Mouse (Mus musculus) forebrain, postnatal 0 days (tissue): Measurements from ENCODE around the gene Edem3. TPM values are rescaled to one million over a fixed set of nuclear protein-coding genes. Genes with fewer than 3 reads are reported as not detected.

Experiments
- ATAC-seq: fragments of 200-750 bp; cut with Nextera tagmentation; 2 replicates; pipeline ENCODE4 v1.8.0; 2017; ENCODE audit warnings: mild to moderate bottlenecking, moderate library complexity
- DNase-seq: peaks from one replicate; pipeline ENCODE4 v3.0.0-alpha.2; 2015
- H3K27ac ChIP-seq: fragments of 300-500 bp; sonication (generic); 2 replicates; pipeline ENCODE4 v1.5.1; 2014; ENCODE audit warnings: low read depth, mild to moderate bottlenecking, antibody characterized with exemption, low read length, moderate library complexity, mixed read lengths
- H3K27me3 ChIP-seq: fragments of 300-500 bp; sonication (generic); 2 replicates; pipeline ENCODE4 v1.6.1; 2014; ENCODE audit warnings: mild to moderate bottlenecking, low read length, mixed read lengths; ENCODE audit not compliant: insufficient read depth
- H3K36me3 ChIP-seq: fragments of 300-500 bp; sonication (generic); 2 replicates; pipeline ENCODE4 v1.6.1; 2014; ENCODE audit warnings: mild to moderate bottlenecking, moderate library complexity; ENCODE audit not compliant: insufficient read depth
- H3K4me1 ChIP-seq: fragments of 300-500 bp; sonication (generic); 2 replicates; pipeline ENCODE4 v1.6.1; 2014; ENCODE audit warnings: antibody characterized with exemption; ENCODE audit not compliant: insufficient read depth
- H3K4me2 ChIP-seq: fragments of 300-500 bp; sonication (generic); 2 replicates; pipeline ENCODE4 v1.6.1; 2014; ENCODE audit warnings: low read depth, mild to moderate bottlenecking, moderate library complexity
- H3K4me3 ChIP-seq: fragments of 300-500 bp; sonication (generic); 2 replicates; pipeline ENCODE4 v1.5.1; 2014; ENCODE audit warnings: low read depth, low read length, mixed read lengths
- H3K9ac ChIP-seq: fragments of 300-500 bp; sonication (generic); 2 replicates; pipeline ENCODE4 v1.6.1; 2014; ENCODE audit warnings: mild to moderate bottlenecking
- H3K9me3 ChIP-seq: fragments of 300-500 bp; sonication (generic); 2 replicates; pipeline ENCODE4 v1.6.1; 2016; ENCODE audit warnings: low read length
- CTCF ChIP-seq: sonication (generic); IDR thresholded peaks from 2 replicates; pipeline ENCODE4 v1.5.1; 2016; ENCODE audit warnings: antibody characterized with exemption, control low read depth, low read depth
- WGBS: fragments of 180-500 bp; shearing (Covaris S2); extraction: QIAGEN DNeasy Blood & Tissue Kit; methylation state at CpG from one replicate; pipeline ENCODE4 v1.1.7; 2014; 5-methylcytosine and 5-hydroxymethylcytosine counted together
- polyA plus RNA-seq: library from polyadenylated mRNA; unstranded; fragments of >200 nt; fragmentation: Nextera tagmentation; extraction: Ambion mirVana; gene quantifications from 2 replicates; pipeline ENCODE4 v1.2.1, GENCODE M21; 2015
- total RNA-seq: library from RNA; depleted of rRNA; stranded (reverse); fragments of >200 nt; gene quantifications from 2 replicates; pipeline ENCODE4 v1.2.3, GENCODE M21; 2014

Edem3 gene
- total and polyA plus RNA-seq, 2 experiments from 2014 or later: 11.0 to 56.6 TPM

GRCm38 (mm10) chr1:151810628-151811421, 55.7 kb downstream of the Edem3 start:
- 74% methylated on average over 7 of the region's 7 CpGs for WGBS
- Histone ChIP-seq H3K9ac (no peak overlapping the region), H3K27ac (no peak overlapping the region), H3K36me3 (peaks cover 35% of the 10 kb centered on the region), H3K4me1 (no peaks in the 10 kb centered on the region), H3K27me3 (no peaks in the 10 kb centered on the region), H3K4me3 (no peak overlapping the region), H3K9me3 (no peaks in the 10 kb centered on the region), H3K4me2 (no peak overlapping the region)
- no peak; the same call in 1 of the 2 replicates for ATAC-seq
- DNase-seq: no peak
- TF ChIP-seq CTCF: no peak

- Histone ChIP-seq H3K9ac (no peak overlapping the region), H3K27me3 (no peaks in the 10 kb centered on the region), H3K27ac (no peak overlapping the region), H3K4me1 (no peaks in the 10 kb centered on the region), H3K4me3 (no peak overlapping the region), H3K9me3 (no peaks in the 10 kb centered on the region), H3K4me2 (no peak overlapping the region), H3K36me3 (peaks cover 33% of the 10 kb centered on the region)
- DNase-seq (no peak), ATAC-seq (no peak)
- WGBS: 82% methylated on average over 16 of the region's 16 CpGs
- no peak for TF ChIP-seq CTCF
Observed at GRCm38 (mm10) chr1:151811456-151811855, 56.3 kb downstream of the Edem3 start.

- Histone ChIP-seq H3K4me3 (no peak overlapping the region), H3K27me3 (no peaks in the 10 kb centered on the region), H3K9me3 (no peaks in the 10 kb centered on the region), H3K36me3 (peaks cover 29% of the 10 kb centered on the region), H3K4me2 (no peak overlapping the region), H3K27ac (peak overlapping the region; percentile 64), H3K4me1 (no peaks in the 10 kb centered on the region), H3K9ac (no peak overlapping the region)
- DNase-seq (peak; percentile 22), ATAC-seq (peak; percentile 92)
- WGBS: 71% methylated on average over 13 of the region's 13 CpGs
- no peak for TF ChIP-seq CTCF
Observed at GRCm38 (mm10) chr1:151812004-151812712, 57.0 kb downstream of the Edem3 start.

GRCm38 (mm10) chr1:151816051-151816450, 60.9 kb downstream of the Edem3 start:
- peaks cover 27% of the 10 kb centered on the region for H3K36me3 ChIP-seq
- H3K9ac ChIP-seq: no peak overlapping the region
- WGBS: 92% methylated on average over 3 of the region's 3 CpGs
- H3K4me3 ChIP-seq: no peak overlapping the region
- H3K9me3 ChIP-seq: no peaks in the 10 kb centered on the region
- H3K27me3 ChIP-seq: no peaks in the 10 kb centered on the region
- TF ChIP-seq CTCF: no peak
- H3K4me1 ChIP-seq: no peaks in the 10 kb centered on the region
- DNase-seq (no peak), ATAC-seq (no peak)
- no peak overlapping the region for H3K4me2 ChIP-seq
- H3K27ac ChIP-seq: no peak overlapping the region

GRCm38 (mm10) chr1:151819190-151819589, 64.0 kb downstream of the Edem3 start:
- no peak overlapping the region for H3K4me3 ChIP-seq
- DNase-seq (no peak), ATAC-seq (no peak)
- no peak overlapping the region for H3K4me2 ChIP-seq
- H3K9ac ChIP-seq: no peak overlapping the region
- H3K27ac ChIP-seq: no peak overlapping the region
- no peaks in the 10 kb centered on the region for H3K27me3 ChIP-seq
- TF ChIP-seq CTCF: no peak
- 93% methylated on average over 7 of the region's 7 CpGs for WGBS
- peaks cover 19% of the 10 kb centered on the region for H3K36me3 ChIP-seq
- no peaks in the 10 kb centered on the region for H3K9me3 ChIP-seq
- no peaks in the 10 kb centered on the region for H3K4me1 ChIP-seq

- Histone ChIP-seq H3K27ac (no peak overlapping the region), H3K9ac (no peak overlapping the region), H3K4me2 (no peak overlapping the region), H3K9me3 (no peaks in the 10 kb centered on the region), H3K4me1 (no peaks in the 10 kb centered on the region), H3K36me3 (peaks cover 19% of the 10 kb centered on the region), H3K27me3 (no peaks in the 10 kb centered on the region), H3K4me3 (no peak overlapping the region)
- TF ChIP-seq CTCF: peak; percentile 87
- WGBS: 19% methylated on average over 5 of the region's 5 CpGs
- ATAC-seq (peak; percentile 62; the same call in 1 of the 2 replicates), DNase-seq (peak; percentile 92)
Observed at GRCm38 (mm10) chr1:151820457-151820856, 65.3 kb downstream of the Edem3 start.

- no peak overlapping the region for H3K27ac ChIP-seq
- peak; percentile 35 for DNase-seq
- 31% methylated on average over 7 of the region's 7 CpGs for WGBS
- no peaks in the 10 kb centered on the region for H3K27me3 ChIP-seq
- H3K4me2 ChIP-seq: no peak overlapping the region
- H3K4me1 ChIP-seq: no peaks in the 10 kb centered on the region
- H3K36me3 ChIP-seq: no peaks in the 10 kb centered on the region
- no peaks in the 10 kb centered on the region for H3K9me3 ChIP-seq
- no peak overlapping the region for H3K4me3 ChIP-seq
- no peak for TF ChIP-seq CTCF
- H3K9ac ChIP-seq: no peak overlapping the region
- no peak for ATAC-seq
Observed at GRCm38 (mm10) chr1:151825065-151825464, 69.9 kb downstream of the Edem3 start.
